ENCODE assay signal across 11 mouse cellular contexts in the genomic region with DNA sequence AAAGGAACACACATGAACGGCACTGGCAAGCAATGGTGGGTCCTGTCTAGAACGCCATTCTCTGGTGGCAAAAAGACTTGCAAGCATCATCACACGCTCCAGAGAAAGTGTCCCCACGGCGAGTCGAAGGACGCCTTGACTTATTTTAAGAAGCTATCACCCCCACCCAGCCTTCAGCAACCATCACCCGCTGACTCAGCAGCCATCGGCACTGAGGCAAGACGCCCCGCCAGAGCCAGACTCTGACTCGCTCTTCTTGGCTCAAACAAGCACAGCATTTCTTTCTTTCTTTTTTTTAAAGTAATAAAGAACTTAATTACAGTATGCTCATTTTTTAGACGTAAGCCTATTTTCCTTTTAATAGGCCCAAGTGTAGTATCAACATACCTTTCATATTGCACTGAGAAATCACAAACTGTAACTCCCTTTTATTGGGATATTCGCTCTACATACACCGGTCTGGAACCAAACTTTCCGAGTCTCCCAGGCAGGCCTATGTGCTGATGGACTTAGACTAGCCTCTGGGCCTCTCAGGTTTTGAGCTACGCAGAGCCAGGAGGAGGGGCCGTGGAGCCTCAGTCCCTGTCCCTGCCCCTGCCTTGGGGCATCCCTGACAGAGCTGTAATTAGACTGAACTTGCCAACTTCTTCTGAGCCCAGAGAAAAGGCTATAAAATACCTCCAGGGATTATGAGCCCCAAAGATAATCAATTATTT. TPM values are rescaled to one million over a fixed set of nuclear protein-coding genes. Genes with fewer than 3 reads are reported as not detected.
DNase-seq lines count a peak whose midpoint lies in the region; ATAC-seq lines count a peak whose summit lies in the region.
"Had no signal": no experiment of that assay in that cellular context is flagged by ENCODE, and none has a peak within 500 bp of the region (broad histone marks: within the 10 kb centered on the region; RNA-seq: fewer than 3 reads in every experiment).

No protein-coding gene starts in this region.

- WGBS in heart, embryonic 15.5 days = 53% methylated on average over 18 of the region's 18 CpGs

- 0 out of 2 replicates have a peak overlapping the region, but pooled peaks have one; percentile 34 for H3K27ac ChIP-seq in heart, embryonic 15.5 days
- H3K27ac ChIP-seq: neural tube, embryonic 12.5 days had no signal

- H3K27me3 ChIP-seq in heart, embryonic 15.5 days = no peaks in the 10 kb centered on the region
- H3K27me3 ChIP-seq: neural tube, embryonic 12.5 days had no signal

- no peak for DNase-seq in frontal cortex, postnatal 25 days (ENCODE audit: low spot score in 2 of 2)
- peak; percentile 58 for DNase-seq in right cerebral cortex, adult 18-20 months
- no peak for DNase-seq in right cerebral cortex, postnatal 10 days (ENCODE audit: low spot score in 2 of 2)
- DNase-seq in adipocyte (ENCODE audit: low spot score) (no peak), MN1 (ENCODE audit: low spot score) (no peak)
- DNase-seq in cerebellum, postnatal 14 days = no peak
- DNase-seq: kidney, adult 8-10 months; thymus, postnatal 14 days had no signal

- H3K4me1 ChIP-seq in heart, embryonic 15.5 days (replicated peaks) = peaks cover 70% of the 10 kb centered on the region

- ATAC-seq in frontal cortex, adult (ENCODE audit: low TSS enrichment) = peak; percentile 72; the same call in 1 of the 2 replicates
- ATAC-seq in heart, embryonic 15.5 days (replicated peaks; ENCODE audit: insufficient number of reproducible peaks, insufficient read depth, low FRiP score, low read depth) = no peak

- H3K36me3 ChIP-seq in heart, embryonic 15.5 days = no peaks in the 10 kb centered on the region
- H3K36me3 ChIP-seq: neural tube, embryonic 12.5 days had no signal

- H3K4me2 ChIP-seq in heart, embryonic 15.5 days = no peak overlapping the region
- H3K4me2 ChIP-seq: neural tube, embryonic 12.5 days had no signal

- H3K9ac ChIP-seq in heart, embryonic 15.5 days = no peak overlapping the region
- H3K9ac ChIP-seq: neural tube, embryonic 12.5 days had no signal

- no peaks in the 10 kb centered on the region for H3K9me3 ChIP-seq in heart, embryonic 15.5 days (replicated peaks)
- H3K9me3 ChIP-seq: neural tube, embryonic 12.5 days had no signal

- H3K4me3 ChIP-seq in heart, embryonic 15.5 days = no peak overlapping the region
- H3K4me3 ChIP-seq: neural tube, embryonic 12.5 days had no signal

RNA-seq across cellular contexts. Expression of gene Ror2, which starts 55.3 kb away (rescaled TPM):
- polyA plus RNA-seq in heart, embryonic 15.5 days (2015; fragmentation: Nextera tagmentation; extraction: Ambion mirVana) = 14.4 and 18.4 TPM in 2 replicates
